Mouse (Mus musculus) lung, adult 2 months (tissue): Measurements from ENCODE around the gene 1700016H13Rik. TPM values are rescaled to one million over a fixed set of nuclear protein-coding genes. Genes with fewer than 3 reads are reported as not detected.

Source experiments
- DNase-seq: peaks from one replicate; pipeline ENCODE4 v3.0.0; 2022
- H3K4me1 ChIP-seq: fragments of 200-500 bp; 2 replicates; pipeline ENCODE4 v1.6.1; 2011; ENCODE audit warnings: low read length; ENCODE audit not compliant: control insufficient read depth, insufficient read depth
- H3K4me3 ChIP-seq: fragments of 200-500 bp; replicated peaks from 2 replicates; pipeline ENCODE3; 2011; ENCODE audit warnings: low read depth, mild to moderate bottlenecking, control low read depth, low read length; ENCODE audit errors: extremely low read depth
- CTCF ChIP-seq: fragments of 200-500 bp; IDR thresholded peaks from 2 replicates; pipeline ENCODE4 v1.5.1; 2011; ENCODE audit warnings: mild to moderate bottlenecking, low read length, control low read depth; ENCODE audit not compliant: insufficient read depth
- POLR2A ChIP-seq: fragments of 200-500 bp; IDR thresholded peaks from 2 replicates; pipeline ENCODE4 v1.6.1; 2011; ENCODE audit warnings: low read depth, mild to moderate bottlenecking, control low read depth, low read length, borderline replicate concordance; ENCODE audit errors: extremely low read depth
- WGBS: fragments of 180-500 bp; shearing (Covaris S2); methylation state at CpG from one replicate; pipeline ENCODE4 v1.1.7; 2018; 5-methylcytosine and 5-hydroxymethylcytosine counted together
- polyA plus RNA-seq: library from polyadenylated mRNA; depleted of rRNA; stranded (reverse); fragments of >200 nt; gene quantifications from 2 replicates; pipeline ENCODE4 v1.2.3, GENCODE M21; 2012; rRNA removed

The 1700016H13Rik gene
- polyA plus RNA-seq, 1 experiment = 0.21 TPM

- WGBS = 53% methylated on average over 10 of the region's 10 CpGs
Measured at GRCm38 (mm10) chr5:103610856-103611472, 44.8 kb downstream of the 1700016H13Rik start.

GRCm38 (mm10) chr5:103610148-103610547, 45.7 kb downstream of the 1700016H13Rik start:
- H3K4me3 ChIP-seq = no peak overlapping the region
- TF ChIP-seq POLR2A (no peak), CTCF (no peak)
- DNase-seq = no peak
- WGBS = 58% methylated on average over 5 of the region's 5 CpGs
- H3K4me1 ChIP-seq = peaks cover 3% of the 10 kb centered on the region; the same call in 1 of the 2 replicates

More at GRCm38 (mm10) chr5:103610856-103611472, 44.8 kb downstream of the 1700016H13Rik start:
- Histone ChIP-seq H3K4me3 (no peak overlapping the region), H3K4me1 (peaks cover 6% of the 10 kb centered on the region)
- DNase-seq = no peak
- TF ChIP-seq CTCF = no peak
- TF ChIP-seq POLR2A = no peak

- no peaks in the 10 kb centered on the region for H3K4me1 ChIP-seq
- TF ChIP-seq POLR2A (no peak), CTCF (no peak)
- no peak overlapping the region for H3K4me3 ChIP-seq
- WGBS = 73% methylated on average over 7 of the region's 7 CpGs
- DNase-seq = no peak
Measured at GRCm38 (mm10) chr5:103605707-103606106, 50.1 kb downstream of the 1700016H13Rik start.

- TF ChIP-seq CTCF = no peak
- no peak for TF ChIP-seq POLR2A
- WGBS = 68% methylated on average over 11 of the region's 11 CpGs
- DNase-seq = no peak
Measured at GRCm38 (mm10) chr5:103603115-103603893, 52.5 kb downstream of the 1700016H13Rik start.

GRCm38 (mm10) chr5:103598881-103599280, 56.9 kb downstream of the 1700016H13Rik start:
- H3K4me1 ChIP-seq = no peaks in the 10 kb centered on the region
- WGBS = 68% methylated on average over 5 of the region's 5 CpGs
- TF ChIP-seq POLR2A (no peak), CTCF (no peak)
- H3K4me3 ChIP-seq = no peak overlapping the region
- DNase-seq = no peak

More at GRCm38 (mm10) chr5:103603115-103603893, 52.5 kb downstream of the 1700016H13Rik start:
- Histone ChIP-seq H3K4me3 (no peak overlapping the region), H3K4me1 (no peaks in the 10 kb centered on the region)

GRCm38 (mm10) chr5:103598264-103598663, 57.5 kb downstream of the 1700016H13Rik start:
- TF ChIP-seq POLR2A = no peak
- TF ChIP-seq CTCF = no peak
- Histone ChIP-seq H3K4me3 (no peak overlapping the region), H3K4me1 (no peaks in the 10 kb centered on the region)
- 62% methylated on average over 9 of the region's 9 CpGs for WGBS
- no peak for DNase-seq

Other genes starting within 250 kb of the 1700016H13Rik start
- gene Ptpn13, start 230.8 kb downstream of the 1700016H13Rik start, polyA plus RNA-seq = 18.0 and 22.6 TPM in 2 replicates
- gene Slc10a6, start 26.6 kb downstream of the 1700016H13Rik start, polyA plus RNA-seq = 18.7 and 20.6 TPM in 2 replicates
- gene Aff1, start 36.4 kb upstream of the 1700016H13Rik start, polyA plus RNA-seq = 15.3 and 19.2 TPM in 2 replicates